Mouse (Mus musculus): ENCODE measurements around the gene Slc6a11.

Gene Slc6a11

GRCm38 (mm10) chr6:114131122-114131872 lies at the start of gene Slc6a11:
TSS of gene Slc6a11 (plus strand) at chr6:114131241.
- DNase-seq, result no peak

DNA sequence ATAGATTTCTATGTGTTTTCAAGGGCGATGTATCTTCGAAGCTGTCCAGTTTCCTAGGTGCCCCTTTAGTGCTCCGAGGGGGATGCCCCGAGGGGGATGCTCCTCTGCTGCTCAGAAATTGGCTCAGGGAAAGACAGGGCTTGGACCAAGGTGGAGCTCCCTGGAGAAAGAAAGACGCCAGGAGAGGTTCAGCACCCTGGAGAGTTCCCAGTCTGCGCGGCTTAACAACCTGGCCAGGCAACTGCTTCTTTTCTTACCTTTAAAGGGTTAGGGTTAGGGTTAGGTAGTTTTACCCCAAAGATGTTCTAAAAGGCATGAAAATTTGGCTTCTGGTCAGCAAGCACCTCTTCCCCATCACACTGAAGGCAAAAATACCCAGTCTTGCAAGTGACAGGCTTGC lies 43.9 kb upstream of the Slc6a11 start:
- DNase-seq, result no peak

DNA sequence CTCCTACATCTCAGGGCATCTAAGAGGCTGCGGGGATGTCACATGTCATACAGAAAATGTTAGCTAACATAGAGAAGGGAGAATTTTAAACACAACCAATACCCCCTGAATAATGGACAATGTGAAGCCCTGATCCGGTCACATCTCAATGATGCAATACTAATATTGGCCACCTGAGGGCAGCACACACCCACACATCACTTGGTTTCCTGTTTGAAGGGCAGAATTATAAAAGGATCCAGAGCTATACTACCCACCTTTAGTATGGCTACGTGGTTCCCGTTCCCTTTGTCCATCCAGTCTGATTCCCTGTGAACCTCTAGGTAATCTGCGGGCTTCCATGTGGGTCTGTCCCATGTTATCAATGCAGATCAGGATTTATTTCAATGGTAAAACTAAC lies 41.4 kb upstream of the Slc6a11 start:
- DNase-seq, result no peak

GRCm38 (mm10) chr6:114092216-114092615 lies 38.8 kb upstream of the Slc6a11 start:
- no peak for DNase-seq

DNA sequence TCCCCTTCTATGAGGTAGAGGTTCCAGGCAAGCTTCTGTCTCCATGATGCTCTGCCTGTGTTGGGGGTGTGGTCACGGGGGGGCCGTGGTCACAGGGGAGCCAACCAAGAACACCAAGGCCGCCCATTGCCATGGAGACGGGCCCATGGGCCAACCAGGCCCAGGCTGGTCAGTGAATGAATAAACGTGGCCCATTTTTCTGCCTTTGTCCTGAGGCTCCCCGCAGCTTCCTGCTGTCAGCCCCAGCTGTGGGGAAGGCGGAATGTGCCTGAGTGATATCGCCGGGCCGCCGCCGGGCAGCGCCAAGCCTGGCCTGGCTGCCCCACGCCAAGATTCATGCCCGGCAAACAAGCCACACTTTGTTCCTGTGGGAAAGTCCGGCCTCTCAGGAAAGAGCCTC lies 36.8 kb upstream of the Slc6a11 start:
- DNase-seq, result peak; percentile 54

DNA sequence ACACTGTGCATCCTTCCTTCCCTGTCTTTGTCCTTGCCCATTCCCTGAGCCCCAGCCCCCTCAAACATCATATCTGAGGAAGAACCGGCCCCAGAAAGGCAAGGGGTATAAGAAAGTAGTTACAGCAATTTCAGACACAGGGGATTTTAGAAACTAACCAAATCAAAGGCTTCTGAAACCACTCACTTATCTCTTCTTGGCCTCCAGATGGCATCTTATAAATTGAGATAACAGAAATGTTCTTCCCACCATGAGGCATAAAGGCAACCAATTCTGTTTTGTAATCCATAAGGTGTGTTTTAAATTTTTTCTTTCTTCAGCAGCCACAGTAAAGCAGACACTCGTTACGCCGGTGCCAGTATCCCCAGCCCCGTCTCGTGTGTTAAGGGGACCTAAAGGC lies 34.5 kb upstream of the Slc6a11 start:
- DNase-seq, result no peak

DNA sequence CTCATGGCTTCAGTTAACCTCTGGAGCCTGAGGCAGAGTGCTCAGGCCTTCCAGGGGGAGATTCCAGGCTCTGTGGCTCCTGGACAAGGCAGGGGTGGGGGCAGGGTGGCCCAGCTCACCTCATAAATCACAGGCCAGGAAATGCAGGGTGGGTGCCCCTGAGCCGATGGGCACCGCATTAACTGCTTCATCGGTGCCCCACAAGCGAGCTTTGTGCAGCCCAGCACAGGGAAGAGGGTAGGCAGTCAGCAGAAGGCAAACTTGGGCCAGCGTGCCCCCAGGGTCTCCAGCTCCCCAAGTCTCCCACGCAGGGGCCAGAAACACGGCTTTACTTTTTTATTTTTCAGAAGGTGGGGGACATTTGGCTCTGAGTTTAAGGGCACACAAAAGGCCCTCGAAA lies 29.1 kb upstream of the Slc6a11 start:
- DNase-seq, result no peak

- DNase-seq, result no peak
Observed at GRCm38 (mm10) chr6:114119507-114119906, 11.5 kb upstream of the Slc6a11 start.

DNA sequence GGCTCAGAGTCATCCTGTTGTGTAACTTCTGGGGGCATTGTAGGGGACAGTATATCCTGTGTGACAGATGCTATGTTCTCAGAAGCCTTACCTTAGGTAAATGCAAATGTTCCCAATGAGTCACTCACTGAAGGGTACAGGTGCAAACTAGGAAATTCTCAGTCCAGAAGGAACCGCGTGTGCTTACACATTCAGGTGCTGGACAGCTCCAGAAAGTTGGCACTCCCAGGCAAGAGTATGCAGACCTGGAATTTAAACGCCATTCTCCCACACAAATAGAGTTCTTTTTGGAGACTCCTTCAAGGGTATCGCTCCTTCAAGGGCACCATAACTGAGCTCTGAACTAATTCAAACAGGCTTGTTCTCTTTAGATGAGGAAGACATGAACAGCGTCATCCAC lies 5.5 kb upstream of the Slc6a11 start:
- no peak for DNase-seq

DNA sequence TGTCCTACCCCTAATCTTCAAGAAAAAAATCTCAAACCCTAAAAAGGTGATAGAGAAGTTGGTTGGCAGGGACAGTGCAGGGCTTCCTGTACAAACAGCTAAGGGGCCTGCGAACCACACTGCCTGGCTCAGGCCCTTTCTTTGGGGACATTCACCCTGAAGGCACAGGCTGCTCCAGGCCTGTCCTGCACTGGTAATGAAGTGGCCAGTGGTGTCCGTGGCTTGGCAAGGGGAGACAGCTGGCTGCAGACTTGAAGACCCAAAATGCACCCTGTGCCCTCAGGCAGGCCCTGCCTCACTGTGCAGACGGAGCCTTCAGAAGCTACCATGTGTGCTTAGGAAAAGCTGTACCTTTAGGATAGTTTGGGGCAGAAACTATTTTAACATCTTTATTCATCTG lies 1.4 kb downstream of the Slc6a11 start:
- DNase-seq, result no peak

- DNase-seq, result no peak
Observed at GRCm38 (mm10) chr6:114132916-114133315, 1.9 kb downstream of the Slc6a11 start.

GRCm38 (mm10) chr6:114138970-114139369 lies 7.9 kb downstream of the Slc6a11 start:
- no peak for DNase-seq

DNA sequence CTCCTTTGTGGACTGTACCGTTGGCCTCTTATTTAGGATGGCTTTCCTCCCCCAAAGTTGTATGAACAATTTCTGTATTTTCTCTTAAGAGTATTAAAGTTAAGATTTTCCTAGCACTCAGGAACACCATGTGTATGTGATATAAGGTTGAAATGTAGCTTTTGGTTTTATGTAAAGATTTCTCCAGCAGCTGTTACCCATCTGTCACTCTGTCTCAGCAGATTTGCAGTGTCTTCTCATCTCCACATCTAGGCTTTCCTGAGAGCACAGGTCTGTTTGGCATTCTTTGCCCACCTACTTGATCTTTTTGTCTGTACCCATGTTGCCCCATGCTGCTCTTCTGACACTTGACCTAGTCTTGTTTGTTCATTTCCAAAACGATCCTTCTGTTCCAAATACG lies 10.4 kb downstream of the Slc6a11 start:
- DNase-seq, result no peak

- DNase-seq, result no peak
Observed at GRCm38 (mm10) chr6:114142480-114142879, 11.4 kb downstream of the Slc6a11 start.

DNA sequence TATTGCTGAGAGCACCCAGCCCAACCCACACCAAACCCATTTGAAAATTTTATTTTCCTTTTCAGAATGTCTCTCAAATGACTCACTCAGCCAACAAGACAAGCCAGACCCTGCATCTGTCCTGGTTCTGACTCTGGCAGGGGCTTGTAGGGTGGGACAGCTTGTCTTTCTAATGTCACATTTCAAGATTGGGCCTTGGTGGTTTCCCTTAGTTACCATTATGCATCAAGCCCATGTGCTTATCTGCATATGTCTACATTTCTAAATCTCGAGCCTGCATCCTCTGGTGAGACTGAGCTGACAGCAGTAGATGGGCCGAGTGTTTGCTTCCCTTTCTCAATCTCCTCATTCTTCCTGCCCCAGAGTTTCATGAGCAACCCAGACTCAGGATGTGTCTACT lies 12.5 kb downstream of the Slc6a11 start:
- DNase-seq, result no peak

DNA sequence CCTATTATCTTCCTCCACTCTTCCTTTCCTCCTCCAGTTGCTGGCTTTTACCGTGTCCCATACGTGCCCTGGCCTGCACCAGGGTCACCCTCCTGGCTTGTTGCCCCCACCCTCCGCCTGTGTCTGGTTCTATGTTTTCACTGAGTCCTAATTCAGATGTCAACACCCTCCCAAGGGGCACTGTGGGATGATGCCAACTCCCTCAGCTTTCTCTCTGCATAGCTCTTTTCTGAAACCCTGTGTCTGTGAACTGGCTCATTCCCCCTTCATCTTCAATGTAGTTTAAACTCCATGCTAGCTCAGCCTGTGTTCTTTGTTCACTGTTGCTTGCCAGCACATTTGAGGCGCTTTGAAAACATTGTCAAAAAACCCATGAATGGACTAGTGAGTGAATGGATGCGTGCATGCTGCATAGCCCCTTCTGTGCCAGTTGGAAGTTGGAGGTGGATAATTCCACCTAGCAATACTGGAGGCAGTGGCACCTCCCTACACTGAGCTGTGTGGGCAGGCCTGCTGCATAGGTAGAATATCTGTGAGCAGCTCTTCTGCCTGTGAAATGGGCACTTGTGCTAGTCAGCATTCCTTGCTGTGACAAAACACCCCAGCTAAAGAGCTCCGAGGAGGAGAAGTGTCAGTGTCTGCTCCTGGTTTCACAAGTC lies 13.5 kb downstream of the Slc6a11 start:
- no peak for DNase-seq

DNA sequence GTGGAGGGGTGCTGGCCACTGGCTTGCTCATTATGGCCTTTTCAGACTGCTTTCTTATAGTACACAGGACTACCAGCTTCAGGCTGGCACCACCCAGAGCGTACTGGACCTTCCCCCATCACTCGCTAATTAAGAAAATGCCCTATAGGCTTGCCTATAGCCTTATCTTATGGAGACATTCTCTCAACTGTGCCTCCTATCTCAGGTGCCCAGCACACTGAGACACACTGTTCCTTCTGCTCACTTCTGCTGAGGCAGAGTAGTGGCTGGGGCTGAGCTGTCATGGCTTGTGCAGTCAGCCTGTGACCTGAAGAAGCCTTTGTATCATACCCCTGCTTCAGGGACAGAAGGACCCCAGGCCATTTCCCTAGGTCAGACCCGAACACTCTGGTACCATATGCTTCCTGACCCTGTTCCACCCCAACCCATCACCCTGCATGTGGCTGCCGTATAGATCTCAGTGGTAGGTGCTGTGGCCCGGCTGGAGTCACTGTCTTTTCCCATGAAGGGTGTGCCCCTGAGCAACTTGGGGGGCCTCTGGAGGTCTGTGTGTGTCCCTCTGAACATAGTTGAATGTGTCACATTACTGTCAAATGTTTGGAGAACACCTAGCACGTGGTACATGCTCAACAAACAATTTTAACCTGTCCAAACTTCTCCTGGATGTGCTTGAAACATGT lies 14.7 kb downstream of the Slc6a11 start:
- no peak for DNase-seq

GRCm38 (mm10) chr6:114155720-114156119 lies 24.7 kb downstream of the Slc6a11 start:
- DNase-seq, result no peak

DNA sequence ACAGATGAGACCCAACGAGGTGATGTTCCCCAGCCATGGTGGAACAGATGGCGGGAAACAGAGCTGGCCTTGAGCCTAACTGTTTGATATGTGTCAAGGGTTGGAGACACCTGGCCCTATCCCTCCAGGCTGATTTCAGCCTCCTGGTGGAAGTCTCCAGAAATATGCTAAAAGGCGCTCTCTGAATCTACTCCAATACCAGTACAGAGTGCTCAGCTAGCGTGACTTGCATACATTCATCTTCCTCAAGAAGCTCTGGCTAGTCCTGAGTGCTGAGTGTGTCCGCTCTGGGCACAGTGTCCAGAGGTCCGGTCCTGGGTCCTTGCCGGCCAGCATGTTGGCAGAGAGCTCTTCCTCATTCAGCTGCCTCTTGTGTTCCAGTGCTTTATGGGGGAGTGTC lies 27.8 kb downstream of the Slc6a11 start:
- peak; percentile 30 for DNase-seq

DNA sequence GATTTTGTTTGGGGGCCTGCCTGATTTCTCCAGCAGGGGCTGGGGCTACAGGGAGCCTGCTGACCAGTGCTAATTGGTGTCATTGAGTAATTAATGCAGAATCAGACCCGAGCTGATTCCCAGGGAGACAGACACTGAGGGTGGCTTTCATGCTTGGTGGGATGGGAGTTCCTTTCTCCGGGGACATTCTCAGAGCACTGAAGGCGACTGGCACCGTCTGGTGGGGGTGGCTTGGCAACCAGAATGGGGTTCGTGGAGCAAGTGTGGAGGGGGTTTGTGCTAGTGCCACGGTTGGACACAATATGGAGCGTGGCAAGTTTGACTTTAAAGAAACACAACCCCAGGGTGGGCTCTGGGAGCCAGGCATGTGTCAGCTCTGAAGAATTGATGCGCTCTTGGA lies 29.7 kb downstream of the Slc6a11 start:
- peak; percentile 10 for DNase-seq

- DNase-seq, result no peak
Observed at GRCm38 (mm10) chr6:114174052-114174397, 43.0 kb downstream of the Slc6a11 start.

- no peak for DNase-seq
Observed at GRCm38 (mm10) chr6:114174398-114175140, 43.5 kb downstream of the Slc6a11 start.

DNA sequence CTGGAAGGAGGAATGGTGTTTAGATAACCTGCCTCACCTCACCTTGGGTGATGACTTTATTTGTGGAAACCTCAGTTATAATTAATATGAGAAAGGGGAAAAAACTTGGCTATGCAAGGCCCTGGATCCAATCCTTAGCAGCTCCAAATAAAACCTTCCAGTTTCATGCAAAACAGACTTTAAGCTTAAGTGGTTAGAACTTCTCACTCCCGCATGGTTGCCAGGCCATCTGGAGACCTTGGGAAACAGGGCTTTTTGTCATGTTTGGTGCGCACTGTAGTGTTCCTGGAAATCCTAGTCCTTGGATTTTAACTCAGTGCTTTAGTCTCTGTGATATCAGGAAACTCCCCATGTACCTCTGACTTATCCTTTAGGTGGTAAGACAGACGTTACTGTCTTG lies 47.1 kb downstream of the Slc6a11 start:
- no peak for DNase-seq
